Mouse (Mus musculus) brain, embryonic 18.5 days (tissue): ENCODE measurements around the gene St3gal3.

Experiments
- DNase-seq: peaks from one replicate; pipeline ENCODE4 v3.0.0-alpha.2; 2012; ENCODE audit warnings: low read depth, low spot score

Gene St3gal3

GRCm38 (mm10) chr4:118134485-118135365, at the start of gene St3gal3:
Gene St3gal3 (minus strand): TSS chr4:118134914.
- peak; percentile 89 for DNase-seq

- DNase-seq, result no peak
These were observed 45.8 kb upstream of the St3gal3 start for GRCm38 (mm10) chr4:118180301-118181080.

GRCm38 (mm10) chr4:118179467-118180300, 45.0 kb upstream of the St3gal3 start, which contains the start of gene Kdm4a:
Gene Kdm4a (minus strand): TSS chr4:118180043.
- peak; percentile 98 for DNase-seq

GRCm38 (mm10) chr4:118178952-118179466, 44.3 kb upstream of the St3gal3 start:
- DNase-seq, result no peak

- DNase-seq, result no peak
These were observed 37.7 kb upstream of the St3gal3 start for GRCm38 (mm10) chr4:118172461-118172860.

- DNase-seq, result no peak
These were observed 36.3 kb upstream of the St3gal3 start for GRCm38 (mm10) chr4:118171006-118171405.

GRCm38 (mm10) chr4:118162123-118162522, 27.4 kb upstream of the St3gal3 start:
- DNase-seq, result no peak

GRCm38 (mm10) chr4:118157666-118158065, 23.0 kb upstream of the St3gal3 start:
- DNase-seq, result no peak

- DNase-seq, result no peak
These were observed 21.8 kb upstream of the St3gal3 start for GRCm38 (mm10) chr4:118156559-118156958.

- DNase-seq, result no peak
These were observed 20.2 kb upstream of the St3gal3 start for GRCm38 (mm10) chr4:118154889-118155288.

- DNase-seq, result no peak
These were observed 17.5 kb upstream of the St3gal3 start for GRCm38 (mm10) chr4:118152020-118152785.

- DNase-seq, result no peak
These were observed 16.1 kb upstream of the St3gal3 start for GRCm38 (mm10) chr4:118150804-118151203.

GRCm38 (mm10) chr4:118149956-118150680, 15.4 kb upstream of the St3gal3 start:
- no peak for DNase-seq

- no peak for DNase-seq
These were observed 14.4 kb upstream of the St3gal3 start for GRCm38 (mm10) chr4:118149055-118149576.

GRCm38 (mm10) chr4:118148317-118148687, 13.6 kb upstream of the St3gal3 start:
- no peak for DNase-seq

GRCm38 (mm10) chr4:118147547-118148316, 13.0 kb upstream of the St3gal3 start:
- no peak for DNase-seq

- DNase-seq, result no peak
These were observed 12.4 kb upstream of the St3gal3 start for GRCm38 (mm10) chr4:118147090-118147489.

- no peak for DNase-seq
These were observed 9.6 kb upstream of the St3gal3 start for GRCm38 (mm10) chr4:118144324-118144723.

GRCm38 (mm10) chr4:118143679-118144078, 9.0 kb upstream of the St3gal3 start:
- no peak for DNase-seq
